Mouse (Mus musculus): Measurements from ENCODE around the gene Tgm2.

Tgm2 gene

GRCm38 (mm10) chr2:158141271-158141670, 5.0 kb downstream of the Tgm2 start:
- DNase-seq (ENCODE audit: low spot score in 2 of 2) = no peak

- no peak for DNase-seq (ENCODE audit: low spot score in 2 of 2)
Observed at GRCm38 (mm10) chr2:158140664-158141063, 5.6 kb downstream of the Tgm2 start.

- no peak for DNase-seq (ENCODE audit: low spot score in 2 of 2)
Observed at GRCm38 (mm10) chr2:158139628-158140027, 6.6 kb downstream of the Tgm2 start.

GRCm38 (mm10) chr2:158138778-158139177, 7.5 kb downstream of the Tgm2 start:
- DNase-seq (ENCODE audit: low spot score in 2 of 2) = no peak

- no peak for DNase-seq (ENCODE audit: low spot score in 2 of 2)
Observed at GRCm38 (mm10) chr2:158137771-158138170, 8.5 kb downstream of the Tgm2 start.

- DNase-seq (ENCODE audit: low spot score in 2 of 2) = no peak
Observed at GRCm38 (mm10) chr2:158136205-158136604, 10.0 kb downstream of the Tgm2 start.

- DNase-seq (ENCODE audit: low spot score in 2 of 2) = no peak
Observed at GRCm38 (mm10) chr2:158133050-158133449, 13.2 kb downstream of the Tgm2 start.

- DNase-seq (ENCODE audit: low spot score in 2 of 2) = no peak
Observed at GRCm38 (mm10) chr2:158132320-158132719, 13.9 kb downstream of the Tgm2 start.

GRCm38 (mm10) chr2:158131197-158131835, 14.9 kb downstream of the Tgm2 start:
- DNase-seq (ENCODE audit: low spot score in 2 of 2) = no peak

- DNase-seq (ENCODE audit: low spot score in 2 of 2) = no peak
Observed at GRCm38 (mm10) chr2:158130391-158130986, 15.7 kb downstream of the Tgm2 start.

GRCm38 (mm10) chr2:158129291-158130002, 16.8 kb downstream of the Tgm2 start:
- no peak for DNase-seq (ENCODE audit: low spot score in 2 of 2)

GRCm38 (mm10) chr2:158128461-158129130, 17.6 kb downstream of the Tgm2 start:
- DNase-seq (ENCODE audit: low spot score in 2 of 2) = no peak

GRCm38 (mm10) chr2:158127872-158128271, 18.4 kb downstream of the Tgm2 start:
- DNase-seq (ENCODE audit: low spot score in 2 of 2) = no peak

GRCm38 (mm10) chr2:158127245-158127644, 19.0 kb downstream of the Tgm2 start:
- DNase-seq (ENCODE audit: low spot score in 2 of 2) = no peak

- DNase-seq (ENCODE audit: low spot score in 2 of 2) = no peak
Observed at GRCm38 (mm10) chr2:158122814-158123213, 23.4 kb downstream of the Tgm2 start.

GRCm38 (mm10) chr2:158121645-158122326, 24.4 kb downstream of the Tgm2 start:
- no peak for DNase-seq (ENCODE audit: low spot score in 2 of 2)

- DNase-seq (ENCODE audit: low spot score in 2 of 2) = no peak
Observed at GRCm38 (mm10) chr2:158120868-158121267, 25.4 kb downstream of the Tgm2 start.

- DNase-seq (ENCODE audit: low spot score in 2 of 2) = no peak
Observed at GRCm38 (mm10) chr2:158120211-158120610, 26.0 kb downstream of the Tgm2 start.

- DNase-seq (ENCODE audit: low spot score in 2 of 2) = no peak
Observed at GRCm38 (mm10) chr2:158119145-158119544, 27.1 kb downstream of the Tgm2 start.

- DNase-seq (ENCODE audit: low spot score in 2 of 2) = no peak
Observed at GRCm38 (mm10) chr2:158116653-158117052, 29.6 kb downstream of the Tgm2 start.

- DNase-seq (ENCODE audit: low spot score in 2 of 2) = no peak
Observed at GRCm38 (mm10) chr2:158115838-158116453, 30.3 kb downstream of the Tgm2 start.
